Mouse (Mus musculus): ENCODE data around the gene Actn1.
A peak's percentile ranks its signal among the peaks of the same experiment; 100 is the strongest.

Actn1 gene

DNA sequence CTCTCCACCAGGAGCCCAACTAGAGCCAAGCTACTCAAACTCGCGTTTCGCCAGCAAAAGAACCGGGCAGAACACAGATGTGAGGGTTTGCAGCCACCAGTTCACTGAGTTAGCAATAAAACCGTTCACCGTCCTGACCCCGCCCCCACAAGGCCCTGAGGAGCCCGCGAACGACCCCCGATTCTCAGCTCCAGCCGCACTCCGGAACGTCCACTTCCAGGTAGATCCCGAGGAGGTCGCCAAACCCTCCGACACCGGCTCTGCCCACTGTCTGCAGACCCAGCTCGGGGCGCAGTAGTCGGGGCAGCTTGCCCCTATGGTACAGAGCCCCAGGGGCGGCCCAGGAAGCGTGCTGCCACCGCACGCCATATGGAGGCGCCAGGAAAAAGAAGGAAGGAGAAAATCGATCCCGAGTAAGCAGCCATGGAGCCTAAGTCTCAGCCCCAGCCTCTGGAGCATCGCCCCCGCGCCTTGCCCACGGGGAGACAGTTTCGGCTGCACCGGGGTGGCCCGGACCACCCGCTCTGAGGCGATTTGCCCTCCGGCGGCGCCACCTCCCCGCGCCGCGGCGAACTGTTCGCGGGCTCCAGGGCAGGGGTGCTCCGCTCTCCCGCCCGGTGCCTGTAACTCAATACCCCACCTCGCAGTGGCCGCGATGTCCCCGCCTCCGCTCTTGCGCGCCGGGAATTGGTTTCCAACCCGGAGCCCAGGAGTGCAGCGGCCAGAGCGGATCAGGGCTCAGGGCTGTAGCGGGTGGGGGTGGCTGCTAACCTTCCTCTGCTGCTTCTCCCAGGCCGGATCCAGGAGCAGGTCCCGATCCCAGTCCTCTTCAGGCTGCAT lies 735 bp downstream of the Actn1 start:
- DNase-seq (ENCODE audit: low read depth, low spot score): peak; percentile 72

DNA sequence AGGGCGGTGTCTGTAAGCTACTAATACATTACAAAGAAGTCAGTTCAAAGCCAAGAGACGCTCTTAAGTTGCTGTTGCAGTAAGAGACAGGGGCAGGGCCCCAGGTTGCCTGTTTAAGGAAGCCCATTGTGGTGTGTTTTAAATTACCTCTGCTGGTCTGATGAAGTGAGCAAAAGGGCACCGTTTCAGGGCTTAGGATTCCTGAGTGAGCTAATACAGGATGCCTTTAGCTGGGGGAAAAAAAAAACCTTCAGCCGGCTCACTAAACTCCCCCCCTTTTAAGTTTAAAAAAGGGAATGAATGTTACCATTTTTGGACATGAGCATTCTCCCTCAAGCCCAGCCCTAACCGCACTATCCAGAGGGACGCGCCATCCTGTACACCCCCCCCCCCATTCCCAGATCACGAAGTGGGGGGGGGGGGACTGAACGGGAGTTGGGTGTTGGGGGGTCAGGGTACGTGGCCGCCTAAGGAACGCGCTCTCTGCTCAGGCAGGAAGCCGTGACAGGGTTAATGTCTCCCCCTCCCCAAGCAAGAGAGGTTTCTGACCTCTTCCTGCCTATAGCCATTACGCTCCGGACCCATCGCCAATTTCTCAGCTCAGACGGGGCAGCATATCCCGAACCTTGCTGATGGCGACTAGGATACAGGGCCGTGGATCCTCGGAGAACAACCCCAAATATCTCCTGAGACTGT lies 1.5 kb downstream of the Actn1 start:
- peak; percentile 65 for DNase-seq (ENCODE audit: low read depth, low spot score)

DNA sequence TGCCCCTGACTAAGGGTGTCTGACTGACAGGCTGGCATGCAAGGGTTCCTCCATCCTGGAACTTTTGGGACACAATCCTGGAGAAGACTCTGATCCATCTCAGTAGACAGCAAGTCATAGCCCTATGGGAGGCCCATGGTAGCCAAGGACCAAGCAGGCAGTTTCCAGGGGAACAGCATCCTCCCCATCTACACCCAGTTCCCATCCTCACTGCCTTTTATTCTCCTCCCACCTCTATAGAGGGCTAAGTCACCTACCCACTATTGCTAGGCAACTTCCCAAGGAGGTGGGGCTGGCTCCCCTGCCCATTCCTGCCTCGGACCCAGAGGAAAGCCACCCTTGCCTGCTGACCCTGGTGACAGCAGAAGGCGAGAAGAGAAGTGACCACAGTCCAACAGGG lies 8.2 kb downstream of the Actn1 start:
- DNase-seq (ENCODE audit: low read depth, low spot score): no peak

DNA sequence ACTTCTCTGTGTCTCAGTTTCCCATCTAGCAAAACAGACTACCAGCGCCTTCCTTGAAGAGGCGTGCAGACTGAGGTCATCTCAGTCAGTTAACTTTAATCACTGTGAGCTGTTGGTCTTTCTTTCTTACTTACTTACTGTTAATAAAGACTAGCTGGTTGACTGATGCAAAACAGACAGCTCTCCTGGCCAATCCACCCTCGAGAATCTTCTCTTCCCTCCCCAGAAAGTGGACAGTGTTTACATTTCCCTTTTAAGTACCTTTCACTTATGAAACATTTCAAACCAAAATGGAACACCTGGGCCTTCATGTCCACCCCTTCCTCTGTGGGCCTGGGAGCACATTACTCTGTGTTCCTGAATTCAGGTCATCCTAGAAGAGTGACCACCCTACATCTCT lies 8.6 kb downstream of the Actn1 start:
- no peak for DNase-seq (ENCODE audit: low read depth, low spot score)

DNA sequence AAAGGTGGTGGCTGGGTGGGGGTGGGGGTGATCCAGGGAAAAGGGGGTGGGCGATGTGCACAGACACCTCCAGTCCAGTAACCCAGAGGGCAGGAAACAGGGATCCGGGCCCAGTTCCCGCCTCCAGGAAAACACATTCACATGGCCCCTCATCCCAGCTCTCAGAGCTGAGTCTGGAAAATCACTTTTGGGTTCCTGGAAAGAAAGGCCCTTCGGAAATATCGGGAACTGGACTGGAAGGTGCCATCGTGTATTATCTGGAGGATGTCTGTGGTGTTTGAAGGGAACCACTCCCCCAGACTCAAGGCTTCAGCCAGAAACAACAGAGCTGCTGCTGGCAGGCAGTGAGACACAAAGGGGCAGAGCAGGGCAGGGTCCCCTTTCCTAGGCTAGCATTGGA lies 10.6 kb downstream of the Actn1 start:
- no peak for DNase-seq (ENCODE audit: low read depth, low spot score)

DNA sequence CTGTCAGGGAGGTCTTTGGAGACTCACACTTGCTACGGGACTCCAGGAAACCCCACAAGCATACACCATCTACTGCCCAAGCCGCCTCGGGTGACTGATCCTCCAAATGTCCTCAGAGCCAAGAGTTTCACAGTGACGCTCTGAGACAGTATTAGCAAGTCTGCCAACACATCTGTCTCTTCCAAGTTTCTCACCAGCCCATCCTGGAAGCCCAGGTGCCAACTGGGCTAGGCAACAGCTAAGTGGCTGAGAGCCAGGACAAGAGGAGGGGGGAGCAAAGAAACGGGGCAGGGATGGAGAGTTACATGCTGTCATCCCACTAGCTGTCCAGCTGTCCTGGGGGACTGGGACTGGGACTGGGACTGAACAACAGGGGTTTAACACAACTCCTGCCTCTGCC lies 13.1 kb downstream of the Actn1 start:
- DNase-seq (ENCODE audit: low read depth, low spot score): no peak

DNA sequence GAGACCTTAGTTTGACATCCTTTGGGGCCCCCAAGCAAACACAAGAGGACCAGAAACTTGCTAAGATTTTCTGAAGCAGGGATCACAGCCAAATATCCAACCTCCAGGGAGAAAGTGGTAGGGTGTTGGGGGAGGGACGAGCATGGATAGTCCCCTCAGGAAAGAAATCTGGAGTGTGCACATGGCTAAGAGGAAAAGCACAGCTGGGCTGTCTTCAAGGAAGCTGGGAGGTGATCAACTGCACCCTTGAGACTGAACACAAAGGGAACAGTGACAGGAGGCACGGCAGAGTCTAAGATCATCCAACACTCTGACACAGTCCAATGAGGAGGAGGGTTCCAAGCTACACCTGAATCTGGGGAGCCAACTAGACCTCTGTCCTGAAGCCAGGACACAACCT lies 13.7 kb downstream of the Actn1 start:
- no peak for DNase-seq (ENCODE audit: low read depth, low spot score)

DNA sequence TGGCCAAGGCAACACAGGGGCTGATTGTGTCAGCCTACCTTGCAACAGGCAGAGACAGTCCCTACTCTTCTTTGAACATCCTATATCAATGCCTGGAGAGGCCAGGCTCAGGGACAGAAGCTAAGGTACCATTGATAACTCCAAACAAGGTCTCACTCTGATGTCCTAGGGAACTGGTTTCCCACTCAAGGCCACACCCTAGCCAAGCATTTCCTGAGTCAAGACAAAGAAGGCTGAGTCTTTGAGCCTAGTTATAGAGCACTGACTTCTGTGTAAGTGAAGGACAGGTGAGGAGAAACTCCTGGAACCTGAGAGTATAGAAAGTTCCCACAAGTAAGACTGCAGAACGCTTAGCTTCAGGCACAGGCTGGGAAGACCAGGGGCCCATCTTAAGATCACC lies 15.4 kb downstream of the Actn1 start:
- DNase-seq (ENCODE audit: low read depth, low spot score): no peak

DNA sequence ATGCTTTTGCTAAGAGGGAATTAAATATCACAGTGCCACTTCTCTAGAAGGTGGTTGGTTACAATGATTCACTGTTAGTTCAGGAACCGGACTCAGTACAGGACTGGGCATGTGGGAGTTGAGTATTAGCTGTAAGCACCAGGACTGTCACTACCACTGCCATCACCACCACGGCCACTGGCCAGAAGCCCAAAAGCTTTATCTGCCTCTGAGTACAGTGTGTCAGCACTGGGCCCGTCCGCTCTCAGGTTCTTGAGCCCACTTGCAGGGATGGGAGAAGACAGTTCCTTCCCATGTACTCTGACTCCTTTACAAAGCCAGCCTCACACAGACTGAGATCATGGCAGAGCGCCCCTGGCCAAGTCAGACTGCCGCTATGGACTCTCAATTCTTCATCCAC lies 16.0 kb downstream of the Actn1 start:
- no peak for DNase-seq (ENCODE audit: low read depth, low spot score)

DNA sequence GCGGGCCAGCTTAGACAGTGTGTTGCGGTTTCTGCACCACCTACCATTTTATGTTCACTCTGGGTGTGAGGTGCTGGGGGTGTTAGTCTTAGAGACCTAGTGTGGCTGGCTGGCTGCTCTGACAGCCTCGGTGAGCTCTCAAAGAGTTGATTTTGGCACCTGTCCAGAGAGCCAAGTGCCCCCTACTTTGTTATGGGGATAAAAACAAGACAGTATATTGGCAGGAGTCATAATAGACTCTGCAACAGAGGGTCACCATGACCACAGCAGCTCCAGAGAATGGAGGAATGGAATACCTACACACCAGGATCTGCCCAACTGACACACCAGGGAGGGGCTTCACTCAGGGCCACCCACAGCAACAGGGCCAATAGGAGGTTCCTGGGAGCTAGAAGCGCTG lies 16.8 kb downstream of the Actn1 start:
- DNase-seq (ENCODE audit: low read depth, low spot score): no peak

DNA sequence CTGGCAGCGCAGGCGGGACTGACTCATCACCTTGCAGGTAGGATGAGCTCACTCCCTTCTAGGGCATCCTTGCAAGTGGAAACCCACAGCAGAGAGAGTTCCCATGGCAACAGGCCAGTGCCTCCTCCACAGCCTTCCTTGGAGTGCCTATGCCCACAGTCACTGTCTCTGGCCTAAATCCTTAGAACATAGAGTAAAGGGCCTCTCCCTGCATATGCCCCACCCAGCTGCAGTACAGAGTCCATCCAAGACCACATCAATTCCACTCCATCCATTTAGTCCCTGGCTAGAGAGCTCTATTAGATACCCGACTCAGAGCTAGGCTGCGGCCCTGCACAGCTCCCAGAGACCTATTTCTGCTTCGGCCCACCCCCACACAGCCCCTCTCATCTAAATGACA lies 20.7 kb downstream of the Actn1 start:
- no peak for DNase-seq (ENCODE audit: low read depth, low spot score)

DNA sequence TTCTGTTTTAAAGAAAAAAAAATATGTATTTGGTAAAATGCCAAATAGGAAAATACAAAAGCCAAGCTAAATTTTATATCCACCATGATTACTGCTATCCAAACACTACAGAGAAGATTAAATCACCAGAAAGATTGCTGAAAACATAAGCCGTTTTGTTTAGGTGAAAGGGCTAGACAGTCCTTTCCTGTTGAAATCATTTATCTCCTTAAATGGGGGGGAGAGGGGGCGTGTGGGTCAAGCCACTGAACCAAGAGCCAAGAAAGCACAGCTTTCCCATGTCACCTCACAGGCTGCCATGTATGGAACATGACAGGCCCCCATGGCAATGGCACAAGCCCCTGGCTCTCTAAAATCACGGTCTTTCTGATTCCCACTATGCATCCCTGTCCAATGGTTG lies 21.6 kb downstream of the Actn1 start:
- no peak for DNase-seq (ENCODE audit: low read depth, low spot score)

DNA sequence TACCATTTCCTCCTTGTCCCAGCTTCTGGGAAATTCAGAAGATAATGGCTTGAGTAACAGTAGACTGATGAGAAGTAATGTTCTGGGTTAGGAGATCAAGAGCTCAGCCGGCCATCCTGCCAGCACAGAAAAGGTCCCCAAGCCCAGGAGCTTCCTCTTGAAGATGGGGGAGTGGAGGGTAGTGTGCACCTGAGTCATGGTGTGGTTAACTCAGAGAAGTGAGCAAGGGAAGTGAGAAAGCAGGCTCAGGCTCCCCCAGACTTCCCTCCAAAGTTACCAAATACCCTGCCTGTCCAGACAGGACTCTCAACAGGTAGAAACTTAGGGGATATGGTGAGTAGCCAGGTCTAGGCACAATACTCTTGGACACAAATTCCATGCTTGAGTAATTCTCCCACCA lies 24.9 kb downstream of the Actn1 start:
- DNase-seq (ENCODE audit: low read depth, low spot score): no peak

DNA sequence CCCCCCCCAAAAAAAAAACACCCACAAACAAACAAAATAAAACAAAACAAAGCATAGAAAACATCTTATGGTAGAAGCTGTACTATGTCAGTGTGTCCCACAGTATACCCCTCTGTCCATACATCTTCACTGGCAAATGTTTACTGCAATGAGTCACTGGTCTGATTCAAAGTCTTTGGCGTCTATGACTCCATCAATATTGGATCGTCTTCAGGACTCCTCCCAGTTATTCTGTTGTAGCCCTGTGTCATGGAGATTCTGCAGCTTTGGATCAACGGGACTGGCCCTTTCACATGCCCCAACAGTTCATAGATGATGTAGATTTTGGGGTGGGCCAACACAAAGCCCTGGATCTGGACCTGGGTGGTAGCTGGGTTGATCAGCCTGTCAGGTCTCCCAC lies 25.9 kb downstream of the Actn1 start:
- DNase-seq (ENCODE audit: low read depth, low spot score): no peak

DNA sequence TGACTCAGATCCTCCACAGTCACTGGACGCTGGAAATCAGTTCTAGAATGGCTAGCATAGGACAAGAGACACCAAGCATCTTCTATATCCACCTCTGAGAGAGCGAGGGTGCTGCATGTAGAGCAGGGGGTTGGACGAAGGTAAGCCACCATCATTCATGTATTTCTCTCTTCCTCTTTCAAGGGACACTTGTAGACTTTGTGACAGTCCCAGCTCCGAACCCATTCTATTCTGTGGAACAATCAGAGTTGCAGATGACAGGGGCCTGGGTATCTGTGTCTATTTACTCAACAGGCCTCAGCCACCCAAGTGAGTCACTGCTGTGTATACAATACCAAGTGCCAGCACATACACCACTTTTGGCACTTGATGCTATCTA lies 27.3 kb downstream of the Actn1 start:
- no peak for DNase-seq (ENCODE audit: low read depth, low spot score)

DNA sequence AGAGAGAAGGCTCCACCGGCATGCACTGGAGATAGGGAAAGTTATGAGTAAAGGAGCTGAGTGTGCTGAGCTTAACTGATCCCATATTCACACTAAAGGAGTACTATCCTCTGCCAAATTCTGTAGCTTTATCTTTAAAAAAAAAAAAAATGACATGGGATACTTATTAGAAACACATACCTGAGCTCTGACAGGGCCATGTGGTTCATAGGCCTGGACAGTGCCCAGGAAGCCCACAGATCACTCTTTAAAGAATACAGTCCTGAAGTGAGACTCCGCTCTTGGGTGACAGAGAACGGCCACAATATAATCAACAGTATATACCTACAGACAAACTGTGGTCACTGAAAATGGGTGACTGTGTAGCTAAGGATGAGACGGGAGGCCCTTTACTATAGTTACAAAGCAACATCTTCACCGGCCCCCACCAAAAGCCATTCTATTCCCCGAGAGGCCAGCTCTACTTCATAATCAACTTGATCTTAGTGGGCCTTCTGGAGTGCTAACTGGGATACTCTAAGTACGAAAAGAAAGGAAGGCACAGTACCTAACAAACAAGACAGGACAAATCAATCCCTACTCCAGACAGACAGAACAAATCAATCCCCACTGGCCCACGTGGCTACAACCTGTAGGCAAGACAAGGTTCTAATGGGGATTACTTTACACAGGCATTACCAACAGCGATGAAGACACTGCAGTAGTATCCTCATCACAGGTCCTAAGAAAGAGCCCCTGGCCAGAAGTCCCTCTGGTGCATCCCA lies 27.9 kb downstream of the Actn1 start:
- DNase-seq (ENCODE audit: low read depth, low spot score): no peak

DNA sequence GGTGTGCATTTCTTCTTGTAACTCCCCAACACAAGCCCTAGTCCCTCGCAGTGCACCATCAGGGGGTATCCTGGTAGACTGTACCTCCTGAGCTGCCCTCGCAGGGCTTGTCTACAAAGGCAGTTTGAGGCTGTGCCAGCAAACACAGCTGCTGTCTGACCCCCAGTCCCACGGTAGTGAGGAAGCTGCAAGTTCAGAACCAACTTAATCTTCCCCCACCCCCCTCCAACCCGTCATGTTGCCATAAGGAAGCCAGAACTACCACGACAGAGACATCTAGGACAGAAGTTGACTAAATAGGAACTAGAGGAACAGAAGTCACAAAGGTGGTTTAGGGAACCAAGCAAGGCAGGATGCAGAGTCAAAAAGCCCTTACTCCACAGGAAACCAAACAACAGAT lies 28.9 kb downstream of the Actn1 start:
- no peak for DNase-seq (ENCODE audit: low read depth, low spot score)

DNA sequence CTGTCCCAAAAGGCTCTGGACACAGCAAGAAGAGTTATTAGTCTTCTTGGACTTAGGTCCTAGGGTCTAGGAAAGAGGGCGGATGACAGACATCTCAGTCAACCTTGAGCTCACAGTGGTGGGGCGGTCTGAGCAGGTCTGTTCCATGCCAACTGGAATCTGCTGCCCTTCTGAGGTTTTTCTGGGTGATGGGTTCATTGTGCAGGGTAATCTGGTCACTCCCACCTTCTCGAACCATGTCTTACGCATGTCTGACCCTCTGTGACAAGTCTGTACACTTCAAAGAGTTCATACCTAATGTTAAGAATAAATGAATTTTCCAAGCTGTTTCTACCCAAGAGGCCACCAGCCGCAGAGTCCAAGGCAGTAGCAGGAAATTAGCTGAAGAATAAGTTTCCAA lies 29.3 kb downstream of the Actn1 start:
- DNase-seq (ENCODE audit: low read depth, low spot score): no peak

DNA sequence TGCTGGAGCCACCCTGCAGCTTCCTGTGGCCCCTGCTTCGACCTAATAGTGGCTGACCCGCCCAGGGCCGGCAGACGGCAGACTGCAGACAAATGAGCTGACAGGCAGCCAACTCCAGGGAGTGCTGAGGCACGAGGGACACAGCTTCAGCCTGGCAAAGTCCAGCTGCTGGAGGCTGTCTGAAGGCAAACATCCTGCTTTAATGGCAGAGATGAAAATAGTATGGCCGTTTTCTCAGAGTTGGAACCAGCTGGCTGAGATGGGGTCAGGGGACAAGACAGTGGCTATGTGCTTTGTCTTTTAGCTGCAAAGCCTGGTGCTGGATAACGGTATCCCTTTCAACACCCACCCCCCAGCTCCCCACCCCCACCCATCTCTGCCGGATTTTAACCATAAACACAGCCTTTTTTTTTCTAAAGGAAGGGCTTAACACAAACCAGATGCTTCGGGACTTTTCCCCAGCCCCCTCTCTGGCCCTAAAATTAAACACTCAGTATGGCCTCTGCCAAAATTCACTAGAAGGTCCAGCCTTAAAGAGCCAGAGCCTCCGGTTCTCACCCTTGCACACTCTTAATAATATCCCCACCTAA lies 30.0 kb downstream of the Actn1 start:
- DNase-seq (ENCODE audit: low read depth, low spot score): no peak

DNA sequence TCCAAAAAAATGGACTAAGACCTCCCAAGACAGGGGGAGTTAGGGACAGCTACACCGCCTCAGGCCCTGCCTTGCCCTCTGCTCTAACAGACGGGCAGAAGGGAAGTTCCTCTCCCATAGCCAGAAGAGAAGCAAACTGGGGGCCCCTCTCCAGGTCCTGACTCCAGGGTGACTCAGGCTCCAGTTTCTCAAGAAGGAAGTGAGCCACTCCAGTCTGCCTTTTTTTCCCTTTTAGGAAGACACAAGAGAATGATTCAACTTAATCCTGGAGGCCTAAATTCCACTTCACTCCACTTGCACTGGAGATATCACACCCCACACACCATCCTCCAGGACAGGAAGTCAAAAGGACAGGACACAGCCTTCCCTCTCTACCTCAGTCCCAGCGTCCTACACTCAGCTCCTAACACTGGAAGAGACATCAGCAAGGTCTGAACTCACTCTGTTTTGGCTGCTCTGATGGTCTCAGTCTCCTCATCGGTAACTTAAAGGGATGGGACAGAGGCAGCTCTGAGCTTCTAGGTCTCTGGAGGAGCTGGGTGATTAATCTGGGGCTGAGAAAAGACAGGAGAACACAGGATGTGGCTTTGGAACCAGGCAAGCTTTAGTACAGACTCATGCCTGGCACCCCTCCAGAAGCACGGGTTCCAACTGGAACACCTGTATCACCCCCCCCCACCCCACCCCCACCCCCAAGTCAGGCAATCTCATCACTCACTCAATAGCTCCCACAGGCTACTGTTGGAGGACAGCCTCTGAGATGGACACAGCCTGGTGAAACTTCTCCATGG lies 31.0 kb downstream of the Actn1 start:
- DNase-seq (ENCODE audit: low read depth, low spot score): peak; percentile 24

DNA sequence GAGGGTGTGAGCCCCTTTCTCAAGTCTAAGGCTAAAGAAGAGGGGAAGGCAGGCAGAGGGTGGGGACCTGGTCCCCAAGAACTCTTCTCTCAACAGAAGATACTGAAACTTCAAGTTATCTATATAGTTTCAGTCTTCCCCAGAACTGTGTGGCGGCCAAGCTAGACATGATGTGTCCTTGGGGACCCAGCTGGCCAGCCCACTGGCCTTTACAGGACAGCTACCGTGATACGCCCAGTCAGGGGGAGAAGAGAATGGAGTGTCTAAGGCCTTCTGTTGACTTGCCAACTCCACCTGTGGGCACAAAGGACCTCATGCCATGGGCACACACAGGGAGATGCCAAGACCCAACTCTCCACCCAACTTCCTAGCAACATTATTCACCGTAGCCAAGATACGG lies 31.8 kb downstream of the Actn1 start:
- DNase-seq (ENCODE audit: low read depth, low spot score): no peak

Data from CD4-positive helper T cell, adult 2 months (primary cell).